Mouse (Mus musculus): ENCODE measurements around the gene Hist1h2bh.
"Not testable (repeated sequence)": the region's sequence is repeated elsewhere in the genome, so short reads cannot be mapped to it uniquely, and the experiment has no call there.

GRCm38 (mm10) chr13:23539821-23540220 lies 3.4 kb downstream of the Hist1h2bh start:
- TF ChIP-seq POLR2A (IDR thresholded peaks at IDR 0.05; ENCODE audit: extremely low read depth, insufficient read depth, low read length); CTCF (IDR thresholded peaks at IDR 0.05; ENCODE audit: low read depth, low read length): not testable (repeated sequence)
